Mouse (Mus musculus) hindbrain, embryonic 11.5 days (tissue): ENCODE data around the gene Clcn6. TPM values are rescaled to one million over a fixed set of nuclear protein-coding genes. Genes with fewer than 3 reads are reported as not detected.
"Not testable (repeated sequence)": the region's sequence is repeated elsewhere in the genome, so short reads cannot be mapped to it uniquely, and the experiment has no call there.

Experiments
- ATAC-seq: fragments of 200-750 bp; cut with Nextera tagmentation; 2 replicates; pipeline ENCODE4 v1.8.0; 2017; ENCODE audit warnings: mild to moderate bottlenecking, moderate TSS enrichment, moderate library complexity; ENCODE audit not compliant: low FRiP score
- DNase-seq: peaks from one replicate; pipeline ENCODE4 v3.0.0-alpha.2; 2015; ENCODE audit warnings: low spot score
- H3K27ac ChIP-seq: fragments of 300-500 bp; sonication (generic); 2 replicates; pipeline ENCODE4 v1.5.1; 2014; ENCODE audit warnings: mild to moderate bottlenecking, low read depth, low read length
- H3K27me3 ChIP-seq: fragments of 300-500 bp; sonication (generic); 2 replicates; pipeline ENCODE4 v1.6.1; 2014; ENCODE audit warnings: mild to moderate bottlenecking, low read length, moderate library complexity, mixed read lengths; ENCODE audit not compliant: control insufficient read depth, insufficient read depth
- H3K36me3 ChIP-seq: fragments of 300-500 bp; sonication (generic); 2 replicates; pipeline ENCODE4 v1.6.1; 2014; ENCODE audit warnings: mild to moderate bottlenecking, low read length, moderate library complexity, mixed read lengths; ENCODE audit not compliant: control insufficient read depth, insufficient read depth
- H3K4me1 ChIP-seq: fragments of 300-500 bp; sonication (generic); replicated peaks from 2 replicates; pipeline ENCODE4 v1.6.1; 2014; ENCODE audit warnings: low read length, mixed read lengths; ENCODE audit not compliant: control insufficient read depth, insufficient read depth
- H3K4me2 ChIP-seq: fragments of 300-500 bp; sonication (generic); replicated peaks from 2 replicates; pipeline ENCODE4 v1.6.1; 2014; ENCODE audit warnings: mild to moderate bottlenecking, low read depth, low read length
- H3K4me3 ChIP-seq: fragments of 300-500 bp; sonication (generic); 2 replicates; pipeline ENCODE4 v1.5.1; 2014; ENCODE audit warnings: low read depth, low read length
- H3K9ac ChIP-seq: fragments of 300-500 bp; sonication (generic); 2 replicates; pipeline ENCODE4 v1.6.1; 2014; ENCODE audit warnings: low read depth, low read length
- H3K9me3 ChIP-seq: fragments of 300-500 bp; sonication (generic); 2 replicates; pipeline ENCODE4 v1.6.1; 2016; ENCODE audit warnings: low read length; ENCODE audit not compliant: control insufficient read depth
- WGBS: fragments of 180-500 bp; shearing (Covaris S2); extraction: QIAGEN DNeasy Blood & Tissue Kit; methylation state at CpG from one replicate; pipeline ENCODE4 v1.1.7; 2014; 5-methylcytosine and 5-hydroxymethylcytosine counted together
- polyA plus RNA-seq: library from polyadenylated mRNA; unstranded; fragments of >200 nt; fragmentation: Nextera tagmentation; extraction: Ambion mirVana; gene quantifications from 2 replicates; pipeline ENCODE4 v1.2.1, GENCODE M21; 2014

The Clcn6 gene
- polyA plus RNA-seq, 1 experiment from 2014 or later = 26.2 TPM

DNA sequence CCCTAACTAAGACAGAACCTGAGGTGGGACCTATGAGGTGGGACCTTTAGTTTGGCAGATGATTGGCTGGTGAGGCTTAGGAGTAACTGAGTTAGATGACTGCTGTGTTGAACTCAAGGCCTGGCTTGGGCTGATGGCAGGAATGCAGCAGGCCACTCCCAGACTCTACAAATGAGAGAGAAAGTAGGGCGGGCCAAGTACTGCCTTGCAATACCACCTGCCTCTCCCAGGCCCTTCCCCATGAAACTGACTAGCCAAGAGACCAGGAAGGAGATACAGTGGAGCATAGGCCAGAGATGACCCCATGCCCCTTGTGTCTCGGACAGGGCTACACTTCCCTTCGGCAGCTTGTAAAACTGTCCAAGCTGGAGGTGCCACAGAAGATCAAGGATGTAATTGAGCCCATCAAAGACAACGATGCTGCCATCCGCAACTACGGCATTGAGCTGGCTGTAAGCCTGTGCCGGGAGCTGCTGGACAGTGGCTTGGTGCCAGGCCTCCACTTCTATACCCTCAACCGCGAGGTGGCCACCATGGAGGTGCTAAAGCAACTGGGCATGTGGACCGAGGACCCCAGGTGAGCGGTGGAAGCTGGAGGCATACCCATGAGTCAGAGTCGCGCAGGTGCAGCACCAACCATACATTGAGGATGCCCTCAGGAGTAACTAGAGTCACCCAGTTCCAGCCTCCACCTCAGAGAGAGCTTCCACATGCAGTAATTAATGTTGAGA lies 12.6 kb upstream of the Clcn6 start:
- peaks cover 20% of the 10 kb centered on the region for H3K36me3 ChIP-seq
- no peak overlapping the region for H3K27ac ChIP-seq
- no peaks in the 10 kb centered on the region for H3K27me3 ChIP-seq
- DNase-seq (no peak), ATAC-seq (no peak)
- WGBS = 94% methylated on average over 13 of the region's 13 CpGs
- H3K9ac ChIP-seq = no peak overlapping the region
- H3K9me3 ChIP-seq = no peaks in the 10 kb centered on the region
- no peaks in the 10 kb centered on the region for H3K4me1 ChIP-seq
- H3K4me2 ChIP-seq = no peak overlapping the region
- no peak overlapping the region for H3K4me3 ChIP-seq

DNA sequence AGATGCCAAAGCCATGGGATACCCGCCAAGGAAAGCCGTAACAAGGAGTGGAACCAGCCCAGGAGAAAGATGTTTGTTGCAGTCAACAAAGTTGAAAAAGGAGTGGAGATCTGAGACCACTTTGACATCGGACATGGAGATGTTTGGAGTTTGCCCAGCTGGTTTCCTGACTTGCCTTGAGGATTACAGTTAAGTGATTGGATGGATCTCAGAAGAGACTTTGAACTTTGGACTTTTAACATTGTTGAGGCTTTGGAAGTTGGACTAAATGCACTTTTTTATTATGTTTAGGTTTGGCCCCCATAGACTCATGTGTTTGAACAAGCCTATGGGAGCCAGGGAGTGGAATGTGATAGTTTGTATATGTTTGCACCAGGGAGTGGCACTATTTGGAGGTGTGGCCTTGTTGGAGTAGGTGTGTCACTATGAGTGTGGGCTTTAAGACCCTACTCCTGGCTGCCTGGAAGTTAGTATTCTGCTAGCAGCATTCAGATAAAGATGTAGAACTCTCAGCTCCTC lies 11.8 kb upstream of the Clcn6 start:
- H3K36me3 ChIP-seq = peaks cover 12% of the 10 kb centered on the region
- not testable (repeated sequence) for H3K27ac ChIP-seq, ATAC-seq, H3K9me3 ChIP-seq, DNase-seq, H3K4me3 ChIP-seq, H3K4me1 ChIP-seq, H3K27me3 ChIP-seq, H3K9ac ChIP-seq, H3K4me2 ChIP-seq
- 95% methylated on average over 3 of the region's 3 CpGs for WGBS

DNA sequence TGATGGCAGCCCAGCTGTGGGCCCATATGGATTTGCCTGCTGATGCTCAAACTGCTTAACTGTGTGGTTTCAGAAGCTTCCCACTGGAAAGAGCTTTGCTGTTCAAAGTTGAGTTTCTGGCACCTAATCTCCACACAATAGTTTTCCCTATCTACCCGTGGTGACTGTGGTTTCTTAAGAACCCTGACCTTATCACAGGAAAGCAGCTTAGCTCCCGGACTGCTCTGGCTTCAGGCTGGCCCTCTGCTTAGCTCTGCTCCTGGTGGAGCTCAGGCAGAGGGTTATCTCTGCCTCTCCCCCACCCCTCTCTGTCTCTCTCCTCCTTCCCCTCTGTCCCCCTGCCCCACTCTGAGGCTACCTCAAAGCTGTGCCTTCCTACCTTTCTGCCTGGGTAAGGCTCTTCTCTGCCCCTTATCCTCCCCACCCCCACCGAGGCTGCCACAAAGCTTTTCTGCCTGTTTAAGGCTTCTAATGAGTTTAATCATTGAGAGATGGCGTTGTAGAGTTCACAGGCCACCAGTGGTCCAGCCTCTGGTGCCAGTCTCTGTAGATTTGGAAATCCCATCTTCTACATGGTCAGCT lies 7.9 kb upstream of the Clcn6 start:
- Histone ChIP-seq H3K4me3 (no peak overlapping the region), H3K27me3 (no peaks in the 10 kb centered on the region), H3K27ac (no peak overlapping the region), H3K9me3 (no peaks in the 10 kb centered on the region), H3K4me1 (0 out of 2 replicates have a peak, but pooled peaks cover 6% of the 10 kb centered on the region), H3K4me2 (no peak overlapping the region), H3K36me3 (peaks cover 5% of the 10 kb centered on the region), H3K9ac (no peak overlapping the region)
- ATAC-seq (no peak), DNase-seq (no peak)
- WGBS = 63% methylated on average over 4 of the region's 4 CpGs

DNA sequence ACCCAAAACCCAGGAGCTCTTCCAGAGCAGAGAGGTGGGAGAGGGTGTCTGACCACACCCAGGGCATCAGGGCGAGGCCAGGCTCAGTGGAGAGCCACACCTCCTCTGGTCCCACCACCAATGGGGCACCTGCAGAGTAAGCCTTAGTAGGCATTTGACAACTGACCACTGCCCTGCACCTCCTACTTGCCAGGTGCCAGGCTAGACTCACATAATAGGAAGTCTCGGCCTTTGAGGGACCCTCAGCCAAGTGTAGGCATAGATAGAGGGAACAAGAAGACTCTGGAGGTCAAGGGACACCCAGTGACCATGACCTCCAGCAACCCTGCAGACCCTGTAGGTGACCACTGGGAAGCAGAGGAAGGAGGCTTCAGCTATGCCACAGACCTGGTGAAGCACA lies 5.5 kb upstream of the Clcn6 start:
- no peak overlapping the region for H3K4me2 ChIP-seq
- H3K4me1 ChIP-seq = peaks cover 15% of the 10 kb centered on the region
- DNase-seq (no peak), ATAC-seq (no peak)
- H3K27me3 ChIP-seq = no peaks in the 10 kb centered on the region
- H3K36me3 ChIP-seq = peaks cover 5% of the 10 kb centered on the region
- H3K4me3 ChIP-seq = no peak overlapping the region
- H3K9me3 ChIP-seq = no peaks in the 10 kb centered on the region
- H3K9ac ChIP-seq = no peak overlapping the region
- WGBS = 100% methylated on average over 2 of the region's 2 CpGs
- H3K27ac ChIP-seq = no peak overlapping the region

DNA sequence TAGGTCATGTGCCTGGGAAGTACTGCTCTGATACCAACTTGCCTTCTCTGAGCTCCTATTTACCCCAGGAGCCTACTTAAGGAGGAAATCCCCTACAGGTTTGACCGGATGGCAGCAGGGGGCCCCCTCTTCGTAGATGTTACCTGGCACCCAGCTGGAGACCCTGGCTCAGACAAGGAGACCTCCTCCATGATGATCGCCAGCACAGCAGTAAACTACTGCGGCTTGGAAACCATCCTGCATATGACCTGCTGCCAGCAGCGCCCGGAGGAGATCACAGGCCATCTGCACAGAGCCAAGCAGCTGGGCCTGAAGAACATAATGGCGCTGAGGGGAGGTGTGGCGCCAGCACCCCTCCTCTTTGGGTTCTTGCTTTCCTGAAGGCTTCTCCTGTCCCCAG lies 4.7 kb upstream of the Clcn6 start:
- H3K27ac ChIP-seq, H3K4me2 ChIP-seq, DNase-seq, H3K9ac ChIP-seq, H3K27me3 ChIP-seq, ATAC-seq, H3K9me3 ChIP-seq, H3K36me3 ChIP-seq, H3K4me3 ChIP-seq: not testable (repeated sequence)
- WGBS = 85% methylated on average over 6 of the region's 8 CpGs
- peaks cover 15% of the 10 kb centered on the region for H3K4me1 ChIP-seq

DNA sequence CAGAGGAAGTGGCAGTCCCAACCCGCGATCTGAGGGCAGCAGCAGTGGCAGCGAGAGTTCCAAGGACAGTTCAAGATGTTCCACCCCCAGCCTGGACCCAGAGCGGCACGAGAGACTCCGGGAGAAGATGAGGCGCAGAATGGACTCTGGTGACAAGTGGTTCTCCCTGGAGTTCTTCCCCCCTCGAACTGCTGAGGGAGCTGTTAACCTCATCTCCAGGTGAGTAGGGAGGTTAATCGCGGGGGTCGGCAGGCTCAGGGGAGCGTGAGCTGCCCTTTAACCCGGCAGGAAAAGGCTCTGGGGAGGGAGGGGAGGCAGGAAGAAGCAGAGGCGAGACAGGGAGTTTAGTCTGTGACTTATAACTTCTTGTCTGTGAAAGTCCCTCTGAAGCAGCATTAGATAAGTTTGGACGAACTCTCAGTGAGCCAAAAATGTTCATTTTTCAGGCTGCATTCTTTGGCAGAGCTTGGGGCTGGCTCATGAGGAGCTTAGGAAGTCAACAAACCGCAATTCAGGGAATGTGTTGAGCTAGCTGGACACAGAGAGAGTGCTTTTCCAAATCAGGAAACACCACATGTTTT lies 3.1 kb upstream of the Clcn6 start:
- H3K4me2 ChIP-seq = peak overlapping the region; percentile 78
- peaks cover 19% of the 10 kb centered on the region for H3K4me1 ChIP-seq
- peak overlapping the region; percentile 73 for H3K9ac ChIP-seq
- no peaks in the 10 kb centered on the region for H3K27me3 ChIP-seq
- peak overlapping the region; percentile 85 for H3K27ac ChIP-seq
- H3K4me3 ChIP-seq = peak overlapping the region; percentile 47
- ATAC-seq (no peak), DNase-seq (peak; percentile 32)
- H3K36me3 ChIP-seq = peaks cover 2% of the 10 kb centered on the region; the same call in 1 of the 2 replicates
- 7% methylated on average over 16 of the region's 16 CpGs for WGBS
- H3K9me3 ChIP-seq = no peaks in the 10 kb centered on the region

DNA sequence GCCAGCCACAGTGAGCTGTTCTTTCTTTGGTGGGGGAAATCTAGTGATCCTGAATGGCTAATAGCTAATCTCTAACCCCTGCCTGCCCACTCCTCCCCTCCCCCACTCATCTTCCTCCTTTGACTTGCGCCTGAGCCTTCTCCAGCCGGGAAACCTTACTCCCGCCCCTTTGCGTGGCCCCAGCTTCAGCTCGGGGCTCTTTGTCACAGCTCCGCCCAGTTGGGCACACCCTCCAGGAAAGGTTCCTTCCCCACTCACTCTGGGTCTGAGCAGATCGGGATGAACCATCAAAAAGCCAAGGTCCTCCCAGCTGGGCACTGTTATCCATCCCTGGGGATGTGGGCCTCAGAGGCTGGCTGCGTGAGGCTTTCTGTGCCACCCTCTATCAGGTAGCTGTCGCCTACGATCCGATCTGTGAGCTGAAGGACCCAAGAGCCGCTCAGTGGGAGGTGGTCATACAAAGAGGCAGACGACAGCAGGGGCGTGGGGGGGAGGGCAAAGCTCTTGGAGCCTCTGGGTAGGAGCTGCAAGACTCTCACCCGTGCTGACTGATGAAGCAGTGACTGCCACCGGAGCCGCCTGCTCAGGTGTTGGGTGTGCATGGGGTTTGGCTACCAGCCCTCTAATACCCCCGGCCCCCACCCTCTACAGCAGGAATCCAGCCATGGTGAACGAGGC lies 2.5 kb upstream of the Clcn6 start:
- H3K36me3 ChIP-seq = peaks cover 2% of the 10 kb centered on the region; the same call in 1 of the 2 replicates
- peak overlapping the region; percentile 78 for H3K4me2 ChIP-seq
- H3K4me1 ChIP-seq = peaks cover 19% of the 10 kb centered on the region
- peak; percentile 60 for ATAC-seq
- peak; percentile 81 for DNase-seq
- peak overlapping the region; percentile 85 for H3K27ac ChIP-seq
- H3K27me3 ChIP-seq = no peaks in the 10 kb centered on the region
- 1% methylated on average over 19 of the region's 19 CpGs for WGBS
- peak overlapping the region; percentile 47 for H3K4me3 ChIP-seq
- no peaks in the 10 kb centered on the region for H3K9me3 ChIP-seq
- H3K9ac ChIP-seq = peak overlapping the region; percentile 73

DNA sequence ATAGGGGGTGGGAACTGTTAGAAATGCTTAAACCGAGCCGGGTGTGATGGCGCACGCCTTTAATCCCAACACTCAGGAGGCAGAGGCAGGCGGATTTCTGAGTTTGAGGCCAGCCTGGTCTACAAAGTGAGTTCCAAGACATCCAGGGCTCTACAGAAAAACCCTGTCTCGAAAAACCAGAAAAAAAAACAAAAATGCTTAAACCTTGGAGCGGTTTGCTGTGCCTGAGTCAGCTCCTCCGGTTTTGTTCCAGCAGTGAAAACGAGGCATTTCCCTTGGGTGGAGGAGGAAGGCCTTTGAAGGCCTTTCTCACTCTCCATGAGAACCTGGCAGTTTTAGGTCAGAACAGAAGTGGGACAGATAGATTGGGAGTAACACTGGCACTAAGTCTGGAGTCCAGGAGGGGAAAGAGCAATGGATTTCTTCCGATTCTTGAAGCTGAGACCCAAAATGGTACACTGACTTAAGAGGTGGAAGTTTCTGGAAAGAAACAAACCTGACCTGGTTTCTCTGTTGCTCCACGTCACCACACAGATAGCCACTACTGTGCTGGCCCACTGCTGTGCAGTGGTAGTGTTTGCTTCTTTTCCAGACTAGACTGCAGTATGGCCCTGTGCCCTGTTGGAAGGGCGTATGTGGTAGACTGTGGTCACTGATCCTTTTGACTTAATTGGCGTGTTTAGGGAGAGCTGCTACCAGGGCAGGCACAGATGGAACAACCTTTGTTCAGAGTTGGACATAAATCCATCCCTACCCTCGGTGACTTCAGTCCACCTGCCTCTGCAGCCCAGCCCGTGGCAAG lies 1.6 kb upstream of the Clcn6 start:
- H3K27ac ChIP-seq = peak overlapping the region; percentile 85
- H3K36me3 ChIP-seq = peaks cover 2% of the 10 kb centered on the region; the same call in 1 of the 2 replicates
- 70% methylated on average over 15 of the region's 15 CpGs for WGBS
- peak overlapping the region; percentile 73 for H3K9ac ChIP-seq
- H3K27me3 ChIP-seq = no peaks in the 10 kb centered on the region
- H3K4me3 ChIP-seq = peak overlapping the region; percentile 47
- no peak for DNase-seq
- peaks cover 19% of the 10 kb centered on the region for H3K4me1 ChIP-seq
- H3K4me2 ChIP-seq = peak overlapping the region; percentile 78
- ATAC-seq = peak; percentile 0; the same call in 1 of the 2 replicates
- no peaks in the 10 kb centered on the region for H3K9me3 ChIP-seq
